Mouse (Mus musculus) intestine, embryonic 16.5 days (tissue): ENCODE measurements at regions not wholly inside any gene's neighbourhood (a gene's known extent, or its start where the extent isn't known, plus 50 kb on each side); places are given as distances from the start of the nearest gene placed in this dataset.

ENCODE experiments used
- ATAC-seq: fragments of 200-750 bp; cut with Nextera tagmentation; 2 replicates; pipeline ENCODE4 v1.8.0; 2017; ENCODE audit warnings: moderate TSS enrichment, moderate library complexity
- H3K27ac ChIP-seq: fragments of 300-500 bp; sonication (generic); 2 replicates; pipeline ENCODE4 v1.5.1; 2014; ENCODE audit warnings: mild to moderate bottlenecking, low read length
- H3K27me3 ChIP-seq: fragments of 300-500 bp; sonication (generic); replicated peaks from 2 replicates; pipeline ENCODE4 v1.6.1; 2014; ENCODE audit warnings: low read length, control low read depth, mixed read lengths; ENCODE audit not compliant: control insufficient read depth, insufficient read depth
- H3K36me3 ChIP-seq: fragments of 300-500 bp; sonication (generic); 2 replicates; pipeline ENCODE4 v1.6.1; 2014; ENCODE audit warnings: low read length, control low read depth; ENCODE audit not compliant: control insufficient read depth, insufficient read depth
- H3K4me1 ChIP-seq: fragments of 300-500 bp; sonication (generic); 2 replicates; pipeline ENCODE4 v1.6.1; 2014; ENCODE audit warnings: low read length, control low read depth, mixed read lengths; ENCODE audit not compliant: control insufficient read depth, insufficient read depth
- H3K4me2 ChIP-seq: fragments of 300-500 bp; sonication (generic); 2 replicates; pipeline ENCODE4 v1.6.1; 2014; ENCODE audit warnings: low read depth, low read length, control low read depth
- H3K4me3 ChIP-seq: fragments of 300-500 bp; sonication (generic); 2 replicates; pipeline ENCODE4 v1.5.1; 2014; ENCODE audit warnings: mild to moderate bottlenecking, low read length
- H3K9ac ChIP-seq: fragments of 300-500 bp; sonication (generic); 2 replicates; pipeline ENCODE4 v1.6.1; 2014; ENCODE audit warnings: low read depth, low read length
- H3K9me3 ChIP-seq: fragments of 300-500 bp; sonication (generic); 2 replicates; pipeline ENCODE4 v1.6.1; 2016; ENCODE audit warnings: low read length, control low read depth; ENCODE audit not compliant: control insufficient read depth
- WGBS: fragments of 180-500 bp; shearing (Covaris S2); extraction: QIAGEN DNeasy Blood & Tissue Kit; methylation state at CpG from one replicate; pipeline ENCODE4 v1.1.7; 2014; 5-methylcytosine and 5-hydroxymethylcytosine counted together

DNA sequence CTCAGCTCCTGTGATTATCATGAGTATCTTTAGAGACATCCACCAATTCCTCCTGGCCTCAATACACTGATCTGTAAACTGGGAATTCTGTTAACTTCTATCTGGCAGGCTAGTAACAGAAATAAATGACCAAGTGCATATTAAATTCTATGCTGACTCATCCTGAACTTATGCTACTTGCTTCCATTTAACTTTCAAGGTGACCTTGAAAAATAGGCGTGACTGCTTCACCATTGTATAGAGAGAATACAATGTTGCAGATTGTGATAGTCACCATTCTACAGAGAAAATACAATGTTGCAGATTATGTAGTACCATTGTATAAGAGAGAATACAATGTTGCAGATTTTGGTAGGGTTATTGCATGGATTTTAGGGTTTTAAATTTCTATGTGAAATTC lies 224.6 kb downstream of the Sec16b start:
- Histone ChIP-seq H3K4me1 (no peaks in the 10 kb centered on the region), H3K27ac (no peak overlapping the region), H3K4me3 (no peak overlapping the region), H3K9ac (no peak overlapping the region), H3K4me2 (no peak overlapping the region), H3K9me3 (no peaks in the 10 kb centered on the region), H3K36me3 (no peaks in the 10 kb centered on the region), H3K27me3 (no peaks in the 10 kb centered on the region)
- ATAC-seq: no peak
- 78% methylated on average over 1 of the region's 1 CpGs for WGBS

DNA sequence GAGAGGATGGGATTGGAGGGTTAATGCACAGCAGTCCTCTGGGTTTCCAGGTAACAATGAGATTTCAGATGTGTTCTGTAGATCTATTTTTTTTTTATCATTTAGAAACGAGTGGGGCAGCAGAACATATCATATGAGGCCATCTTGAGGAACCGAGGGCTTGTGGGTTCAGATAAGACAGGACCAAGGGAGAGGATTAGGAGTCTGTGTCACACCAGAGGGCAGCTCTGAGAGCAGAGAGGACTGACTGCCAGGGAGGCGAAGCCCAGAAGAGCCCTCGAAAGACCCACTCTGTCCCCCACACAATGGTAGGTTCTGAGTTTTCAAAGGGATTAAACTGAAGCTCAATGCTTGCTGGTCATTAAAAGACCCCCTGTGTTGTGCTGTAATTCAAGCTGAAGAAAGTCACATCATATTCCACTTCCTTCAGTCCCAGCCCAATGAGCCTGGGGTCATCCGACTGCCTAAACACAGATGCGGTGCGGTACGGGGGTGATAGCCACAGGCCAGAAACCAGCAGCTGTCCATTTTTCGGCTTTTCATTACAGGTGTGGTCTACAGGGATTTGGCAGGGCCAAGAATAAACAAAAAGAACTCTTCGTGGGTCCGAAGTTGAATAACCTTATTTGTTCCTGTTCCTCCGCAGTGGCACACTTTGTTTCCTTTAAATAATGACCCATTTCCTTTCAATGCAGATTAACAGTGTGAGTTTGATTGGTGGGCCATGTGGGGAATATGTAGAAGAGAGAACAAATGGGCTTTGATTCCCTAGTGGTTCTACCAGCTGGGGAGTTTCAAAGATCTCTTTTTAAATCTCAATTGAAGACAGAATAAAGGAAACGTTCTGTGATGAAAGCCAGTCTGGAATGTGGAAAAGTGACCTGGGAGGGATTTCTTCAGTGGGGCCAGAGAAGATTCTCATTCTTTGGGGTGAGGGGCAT lies 234.5 kb downstream of the Sec16b start:
- H3K27ac ChIP-seq: no peak overlapping the region
- WGBS: 61% methylated on average over 13 of the region's 13 CpGs
- H3K4me1 ChIP-seq: no peaks in the 10 kb centered on the region
- no peak for ATAC-seq
- H3K9me3 ChIP-seq: no peaks in the 10 kb centered on the region
- no peak overlapping the region for H3K4me2 ChIP-seq
- H3K27me3 ChIP-seq: no peaks in the 10 kb centered on the region
- H3K4me3 ChIP-seq: no peak overlapping the region
- no peak overlapping the region for H3K9ac ChIP-seq
- no peaks in the 10 kb centered on the region for H3K36me3 ChIP-seq

- Histone ChIP-seq H3K4me2 (no peak overlapping the region), H3K9ac (no peak overlapping the region), H3K9me3 (no peaks in the 10 kb centered on the region), H3K27me3 (0 out of 2 replicates have a peak, but pooled peaks cover 2% of the 10 kb centered on the region), H3K27ac (no peak overlapping the region), H3K4me3 (no peak overlapping the region), H3K36me3 (no peaks in the 10 kb centered on the region), H3K4me1 (no peaks in the 10 kb centered on the region)
- no peak for ATAC-seq
Measured at GRCm38 (mm10) chr1:157745611-157746010, 239.1 kb downstream of the Sec16b start.

DNA sequence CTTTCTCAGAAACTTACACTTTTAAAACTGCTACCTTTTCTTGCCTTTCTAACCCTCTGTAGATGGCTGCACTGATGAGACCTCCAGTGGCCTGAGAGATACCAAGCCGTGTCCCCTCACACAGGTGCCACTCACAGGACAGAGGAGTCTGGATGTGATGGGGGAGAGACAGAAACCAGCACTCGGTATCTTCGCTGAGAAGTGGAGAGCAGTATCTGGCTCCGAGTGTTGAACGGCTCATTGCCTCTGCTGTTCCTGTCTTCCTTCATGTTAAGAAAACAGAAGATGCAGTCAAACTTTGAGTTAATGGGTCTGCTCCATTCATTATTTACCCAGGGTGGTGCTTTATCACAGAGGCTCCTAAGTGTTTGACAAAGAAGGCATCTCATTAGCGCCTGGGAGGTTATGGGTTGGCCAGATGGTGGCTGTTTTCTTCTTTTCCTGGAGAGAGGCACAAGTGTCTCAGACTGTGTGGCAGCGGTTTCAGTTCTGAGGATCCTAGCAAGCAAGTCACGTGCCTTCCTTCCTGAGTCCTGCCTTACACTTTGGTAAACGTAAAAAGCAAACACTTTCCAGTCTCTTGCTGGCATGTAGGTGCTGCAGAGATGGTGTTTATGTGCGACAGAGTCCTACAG lies 248.6 kb downstream of the Sec16b start:
- H3K4me3 ChIP-seq: no peak overlapping the region
- no peak overlapping the region for H3K27ac ChIP-seq
- no peak overlapping the region for H3K4me2 ChIP-seq
- 32% methylated on average over 10 of the region's 10 CpGs for WGBS
- H3K36me3 ChIP-seq: no peaks in the 10 kb centered on the region
- no peak for ATAC-seq
- H3K27me3 ChIP-seq: no peaks in the 10 kb centered on the region
- no peaks in the 10 kb centered on the region for H3K4me1 ChIP-seq
- H3K9ac ChIP-seq: no peak overlapping the region
- H3K9me3 ChIP-seq: no peaks in the 10 kb centered on the region

- H3K4me1 ChIP-seq: no peaks in the 10 kb centered on the region
- 83% methylated on average over 3 of the region's 3 CpGs for WGBS
- H3K27ac ChIP-seq: no peak overlapping the region
Measured at GRCm38 (mm10) chr1:157756977-157757376, 250.4 kb downstream of the Sec16b start.

DNA sequence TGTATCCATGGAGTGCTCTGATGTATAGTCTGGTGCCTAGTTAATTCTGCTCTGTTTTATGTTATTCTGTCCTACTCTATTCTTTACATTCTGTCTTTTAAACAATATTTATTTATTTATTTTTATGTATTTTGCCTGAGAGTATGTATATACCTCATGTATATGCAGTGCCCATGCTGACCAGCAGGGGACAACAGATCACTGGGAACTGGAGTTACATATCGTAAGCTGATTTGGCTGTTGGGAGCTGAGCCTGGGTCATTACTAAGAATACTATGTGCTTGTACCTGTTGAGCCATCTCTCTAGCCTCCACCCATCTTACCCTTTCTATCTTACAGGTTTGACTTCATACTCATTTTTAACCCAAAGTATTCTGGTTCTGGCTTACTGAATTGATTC lies 251.8 kb downstream of the Sec16b start:
- ATAC-seq: no peak
- Histone ChIP-seq H3K4me1 (no peaks in the 10 kb centered on the region), H3K27ac (no peak overlapping the region), H3K36me3 (no peaks in the 10 kb centered on the region), H3K9me3 (no peaks in the 10 kb centered on the region), H3K4me3 (no peak overlapping the region), H3K4me2 (no peak overlapping the region), H3K9ac (no peak overlapping the region), H3K27me3 (no peaks in the 10 kb centered on the region)
- 81% methylated on average over 1 of the region's 1 CpGs for WGBS

More at GRCm38 (mm10) chr1:157756977-157757376, 250.4 kb downstream of the Sec16b start:
- H3K9ac ChIP-seq: no peak overlapping the region
- no peak for ATAC-seq
- H3K27me3 ChIP-seq: no peaks in the 10 kb centered on the region
- H3K4me3 ChIP-seq: no peak overlapping the region
- no peaks in the 10 kb centered on the region for H3K9me3 ChIP-seq
- H3K4me2 ChIP-seq: no peak overlapping the region
- H3K36me3 ChIP-seq: no peaks in the 10 kb centered on the region

DNA sequence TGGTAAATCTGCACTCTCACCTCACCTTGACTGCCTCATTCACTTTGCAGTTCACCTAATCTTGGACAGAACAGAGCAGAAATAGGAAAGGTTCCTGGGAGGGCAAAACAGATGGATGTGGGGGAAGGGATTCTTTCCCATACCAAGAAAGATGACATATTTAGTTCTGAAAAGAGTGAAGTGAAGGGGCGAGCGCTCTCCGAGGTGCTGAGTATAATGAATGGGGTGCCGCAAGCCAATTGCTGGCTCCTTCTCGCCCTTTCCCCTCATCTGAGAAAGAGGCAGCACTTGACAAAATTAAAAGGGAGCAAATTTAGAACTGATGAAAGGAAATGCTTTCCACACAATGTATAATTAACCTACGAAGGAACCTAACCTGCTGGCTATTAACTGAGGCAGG lies 261.7 kb downstream of the Sec16b start:
- Histone ChIP-seq H3K36me3 (no peaks in the 10 kb centered on the region), H3K4me2 (no peak overlapping the region), H3K4me3 (no peak overlapping the region), H3K9me3 (no peaks in the 10 kb centered on the region), H3K27ac (no peak overlapping the region), H3K27me3 (no peaks in the 10 kb centered on the region), H3K9ac (no peak overlapping the region), H3K4me1 (no peaks in the 10 kb centered on the region)
- 36% methylated on average over 6 of the region's 6 CpGs for WGBS
- ATAC-seq: no peak

DNA sequence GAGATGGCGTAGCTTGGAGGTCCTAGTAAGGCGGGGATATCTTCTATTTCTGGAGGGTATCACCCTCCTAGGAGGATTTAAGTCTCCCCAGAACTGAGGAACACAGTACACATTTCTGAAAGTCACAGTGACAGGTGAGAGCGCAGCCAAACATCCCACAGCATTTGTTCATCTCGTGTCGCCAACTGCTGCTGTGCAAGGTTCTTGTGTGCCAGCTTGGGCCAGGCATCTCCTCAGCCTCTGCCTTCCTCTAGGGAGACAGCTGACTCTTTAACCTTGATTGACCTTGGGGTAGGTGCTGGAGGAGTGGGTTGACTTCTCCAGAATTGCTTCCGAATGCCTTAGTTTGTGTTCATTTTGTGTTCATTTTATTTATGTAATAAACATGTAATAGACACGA lies 291.2 kb downstream of the Sec16b start:
- Histone ChIP-seq H3K9ac (no peak overlapping the region), H3K9me3 (no peaks in the 10 kb centered on the region), H3K36me3 (no peaks in the 10 kb centered on the region), H3K4me3 (no peak overlapping the region), H3K4me1 (no peaks in the 10 kb centered on the region), H3K27me3 (no peaks in the 10 kb centered on the region), H3K4me2 (no peak overlapping the region), H3K27ac (no peak overlapping the region)
- WGBS: 85% methylated on average over 7 of the region's 7 CpGs
- no peak for ATAC-seq

- no peaks in the 10 kb centered on the region for H3K27me3 ChIP-seq
- no peak overlapping the region for H3K27ac ChIP-seq
- no peak overlapping the region for H3K9ac ChIP-seq
- ATAC-seq: no peak
- no peak overlapping the region for H3K4me2 ChIP-seq
- WGBS: 52% methylated on average over 21 of the region's 21 CpGs
- H3K9me3 ChIP-seq: no peaks in the 10 kb centered on the region
- no peaks in the 10 kb centered on the region for H3K36me3 ChIP-seq
- H3K4me3 ChIP-seq: no peak overlapping the region
- H3K4me1 ChIP-seq: no peaks in the 10 kb centered on the region
Measured at GRCm38 (mm10) chr1:157798561-157799553, 292.3 kb downstream of the Sec16b start.
